ENCODE assay signal across 7 mouse cellular contexts in genomic region chr9:99436182-99437030, GRCm38 (mm10). TPM values are rescaled to one million over a fixed set of nuclear protein-coding genes. Genes with fewer than 3 reads are reported as not detected.
A peak's percentile ranks its signal among the peaks of the same experiment; 100 is the strongest.
DNase-seq lines count a peak whose midpoint lies in the region; ATAC-seq and TF ChIP-seq lines count a peak whose summit lies in the region.

No protein-coding gene starts in this region.

- peak overlapping the region; percentile 89 for H3K4me2 ChIP-seq in limb, embryonic 14.5 days (replicated peaks; ENCODE audit: low read depth, low read length, severe bottlenecking)
- H3K4me2 ChIP-seq in midbrain, embryonic 13.5 days (replicated peaks), result peak overlapping the region; percentile 89

- H3K4me3 ChIP-seq in limb, embryonic 14.5 days (replicated peaks; ENCODE audit: low read length), result peak overlapping the region; percentile 83
- peak overlapping the region; percentile 88 for H3K4me3 ChIP-seq in midbrain, embryonic 13.5 days (replicated peaks)

- no peak for TF ChIP-seq POLR2A in limb, embryonic 14.5 days (IDR thresholded peaks at IDR 0.05; ENCODE audit: borderline replicate concordance, extremely low read depth, insufficient read depth, insufficient read length)

- 1% methylated on average over 40 of the region's 86 CpGs for WGBS in limb, embryonic 14.5 days
- under 1% methylated on average over 73 of the region's 86 CpGs for WGBS in midbrain, embryonic 13.5 days

- H3K27me3 ChIP-seq in limb, embryonic 14.5 days (ENCODE audit: control insufficient read depth, insufficient read depth, low read length), result no peaks in the 10 kb centered on the region
- peaks cover 17% of the 10 kb centered on the region for H3K27me3 ChIP-seq in midbrain, embryonic 13.5 days

- H3K9ac ChIP-seq in limb, embryonic 14.5 days (ENCODE audit: low read depth, low read length, severe bottlenecking), result peak overlapping the region; percentile 93
- H3K9ac ChIP-seq in midbrain, embryonic 13.5 days (replicated peaks), result peak overlapping the region; percentile 94

- peak overlapping the region; percentile 87 for H3K27ac ChIP-seq in limb, embryonic 14.5 days (replicated peaks; ENCODE audit: low read depth, low read length)
- H3K27ac ChIP-seq in midbrain, embryonic 13.5 days, result peak overlapping the region; percentile 90

- peak; percentile 78 for ATAC-seq in limb, embryonic 14.5 days (ENCODE audit: low FRiP score, low read depth)
- peak; percentile 83 for ATAC-seq in midbrain, embryonic 13.5 days

- no peaks in the 10 kb centered on the region for H3K36me3 ChIP-seq in limb, embryonic 14.5 days (ENCODE audit: control insufficient read depth, insufficient read depth, low read length)
- no peaks in the 10 kb centered on the region for H3K36me3 ChIP-seq in midbrain, embryonic 13.5 days

- peaks cover 18% of the 10 kb centered on the region for H3K4me1 ChIP-seq in limb, embryonic 14.5 days (ENCODE audit: control insufficient read depth, insufficient read depth, low read length)
- peaks cover 45% of the 10 kb centered on the region for H3K4me1 ChIP-seq in midbrain, embryonic 13.5 days (replicated peaks)

- H3K9me3 ChIP-seq in limb, embryonic 14.5 days (ENCODE audit: control insufficient read depth, low read length), result no peaks in the 10 kb centered on the region
- no peaks in the 10 kb centered on the region for H3K9me3 ChIP-seq in midbrain, embryonic 13.5 days

- peak; percentile 91 to 92 for DNase-seq in adrenal gland, postnatal 36 days
- peak; percentile 19 for DNase-seq in embryo, embryonic 11.5 days (ENCODE audit: low read depth, low spot score)
- DNase-seq in heart, adult 18-20 months, result peak; percentile 86 to 89
- peak; percentile 77 for DNase-seq in kidney, adult 11 months
- peak; percentile 29 for DNase-seq in limb, embryonic 14.5 days (ENCODE audit: low spot score)
- DNase-seq in spleen, adult 18-20 months, result peak; percentile 15 to 37

RNA-seq across cellular contexts. Expression of gene Mras, which starts 0.8 kb away (rescaled TPM):
- total RNA-seq in adrenal gland, postnatal 36 days (2021), result 10 to 100 TPM; 43.5 to 66.9 TPM
- 1 to 10 TPM; 6.2 to 7.1 TPM for total RNA-seq in heart, adult 18-20 months (2021)
- 23.3 and 30.9 TPM in 2 replicates for polyA plus RNA-seq in limb, embryonic 14.5 days (2012; rRNA removed)
- polyA plus RNA-seq in limb, embryonic 14.5 days (2014; fragmentation: Nextera tagmentation; extraction: Ambion mirVana), result 23.7 and 29.0 TPM in 2 replicates
- 43.8 and 46.0 TPM in 2 replicates for polyA plus RNA-seq in midbrain, embryonic 13.5 days (2015; fragmentation: Nextera tagmentation; extraction: Ambion mirVana)

RNA-seq across cellular contexts. Expression of gene Nme9, which starts 14.9 kb away (rescaled TPM):
- total RNA-seq in adrenal gland, postnatal 36 days (2021), result not detected
- total RNA-seq in heart, adult 18-20 months (2021), result under 1 TPM in 1 of 2 experiments, not detected in 1; 0.85 TPM
- not detected in 2 replicates for polyA plus RNA-seq in limb, embryonic 14.5 days (2012; rRNA removed)
- not detected in 2 replicates for polyA plus RNA-seq in limb, embryonic 14.5 days (2014; fragmentation: Nextera tagmentation; extraction: Ambion mirVana)
- 0.55 TPM in 1 of 2 replicates, not detected in the other for polyA plus RNA-seq in midbrain, embryonic 13.5 days (2015; fragmentation: Nextera tagmentation; extraction: Ambion mirVana)

Comparison
In these comparisons a context has a peak if more than half of its experiments do, and no peak if none do; other contexts are left out.
1. Peak in every context shown above with its lines: DNase-seq, ATAC-seq, H3K4me3 ChIP-seq and H3K27ac ChIP-seq.
2. DNase-seq: peak in every context shown above with its lines; median percentile 92 in adrenal gland, postnatal 36 days; 88 in heart, adult 18-20 months; 77 in kidney, adult 11 months; 29 in limb, embryonic 14.5 days; 26 in spleen, adult 18-20 months; 19 in embryo, embryonic 11.5 days.
3. RNA of gene Mras, which starts 0.8 kb away (total RNA-seq): 43.5 to 66.9 TPM in adrenal gland, postnatal 36 days; 6.2 to 7.1 TPM in heart, adult 18-20 months; every median in the first group is over 4 times any median in the second.